Mouse (Mus musculus): ENCODE measurements around the gene Gbf1. TPM values are rescaled to one million over a fixed set of nuclear protein-coding genes. Genes with fewer than 3 reads are reported as not detected.
A peak's percentile ranks its signal among the peaks of the same experiment; 100 is the strongest.
"Not testable (repeated sequence)": the region's sequence is repeated elsewhere in the genome, so short reads cannot be mapped to it uniquely, and the experiment has no call there.

Gbf1 gene
- polyA plus RNA-seq, 1 experiment = 80.6 TPM

DNA sequence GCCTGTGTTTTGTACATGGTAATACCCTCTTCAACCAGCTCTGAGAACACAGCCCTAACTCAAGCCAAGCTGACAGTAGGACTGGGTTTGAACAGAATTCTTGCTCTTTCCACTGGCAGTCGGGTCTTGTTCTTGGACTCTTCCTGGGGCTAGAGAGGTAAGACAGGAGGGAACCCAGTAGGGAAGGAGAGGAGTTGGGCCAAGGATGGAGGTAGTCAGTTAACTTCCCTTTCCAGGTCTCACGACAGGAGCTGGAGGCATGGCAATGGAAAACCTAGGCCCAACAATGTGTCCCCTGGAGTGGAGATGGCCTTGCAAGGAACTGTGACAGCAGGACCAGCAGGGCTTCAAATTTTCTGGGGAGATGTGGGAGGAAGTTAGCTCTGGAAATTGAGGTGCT, 12.0 kb upstream of the Gbf1 start:
- no peak overlapping the region for H3K4me3 ChIP-seq (replicated peaks; ENCODE audit: extremely low read depth, low read depth, low read length)
- 79% methylated on average over 2 of the region's 2 CpGs for WGBS
- no peak for DNase-seq
- H3K4me1 ChIP-seq (ENCODE audit: control insufficient read depth, insufficient read depth, low read length) = peaks cover 4% of the 10 kb centered on the region; the same call in 1 of the 2 replicates
- TF ChIP-seq CTCF (IDR thresholded peaks at IDR 0.05; ENCODE audit: insufficient read depth, low read length) (no peak), POLR2A (IDR thresholded peaks at IDR 0.05; ENCODE audit: borderline replicate concordance, extremely low read depth, low read depth, low read length) (no peak)

DNA sequence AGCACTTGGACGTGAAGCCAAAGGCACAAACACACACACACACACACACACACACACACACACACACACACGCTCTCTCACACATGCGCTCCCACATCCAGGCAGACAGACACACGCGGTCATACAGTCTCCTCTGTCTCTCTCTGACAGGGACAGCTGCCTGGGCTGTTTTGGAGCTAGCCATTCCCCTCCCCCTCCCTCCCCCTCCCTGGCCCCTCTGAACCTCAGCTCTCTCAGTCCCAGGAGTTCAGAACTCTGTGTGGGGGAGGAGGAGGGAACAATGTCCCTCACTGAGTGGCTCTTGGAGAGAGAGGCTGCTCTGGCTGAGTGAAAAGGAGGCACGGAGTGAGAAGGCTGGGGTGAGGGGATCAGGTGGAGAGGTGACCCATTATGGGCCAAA, 11.2 kb upstream of the Gbf1 start:
- 31% methylated on average over 6 of the region's 6 CpGs for WGBS
- H3K4me3 ChIP-seq (replicated peaks; ENCODE audit: extremely low read depth, low read depth, low read length) = no peak overlapping the region
- H3K4me1 ChIP-seq (ENCODE audit: control insufficient read depth, insufficient read depth, low read length) = peaks cover 4% of the 10 kb centered on the region; the same call in 1 of the 2 replicates
- DNase-seq = no peak
- TF ChIP-seq CTCF (IDR thresholded peaks at IDR 0.05; ENCODE audit: insufficient read depth, low read length) = no peak
- TF ChIP-seq POLR2A (IDR thresholded peaks at IDR 0.05; ENCODE audit: borderline replicate concordance, extremely low read depth, low read depth, low read length) = no peak

DNA sequence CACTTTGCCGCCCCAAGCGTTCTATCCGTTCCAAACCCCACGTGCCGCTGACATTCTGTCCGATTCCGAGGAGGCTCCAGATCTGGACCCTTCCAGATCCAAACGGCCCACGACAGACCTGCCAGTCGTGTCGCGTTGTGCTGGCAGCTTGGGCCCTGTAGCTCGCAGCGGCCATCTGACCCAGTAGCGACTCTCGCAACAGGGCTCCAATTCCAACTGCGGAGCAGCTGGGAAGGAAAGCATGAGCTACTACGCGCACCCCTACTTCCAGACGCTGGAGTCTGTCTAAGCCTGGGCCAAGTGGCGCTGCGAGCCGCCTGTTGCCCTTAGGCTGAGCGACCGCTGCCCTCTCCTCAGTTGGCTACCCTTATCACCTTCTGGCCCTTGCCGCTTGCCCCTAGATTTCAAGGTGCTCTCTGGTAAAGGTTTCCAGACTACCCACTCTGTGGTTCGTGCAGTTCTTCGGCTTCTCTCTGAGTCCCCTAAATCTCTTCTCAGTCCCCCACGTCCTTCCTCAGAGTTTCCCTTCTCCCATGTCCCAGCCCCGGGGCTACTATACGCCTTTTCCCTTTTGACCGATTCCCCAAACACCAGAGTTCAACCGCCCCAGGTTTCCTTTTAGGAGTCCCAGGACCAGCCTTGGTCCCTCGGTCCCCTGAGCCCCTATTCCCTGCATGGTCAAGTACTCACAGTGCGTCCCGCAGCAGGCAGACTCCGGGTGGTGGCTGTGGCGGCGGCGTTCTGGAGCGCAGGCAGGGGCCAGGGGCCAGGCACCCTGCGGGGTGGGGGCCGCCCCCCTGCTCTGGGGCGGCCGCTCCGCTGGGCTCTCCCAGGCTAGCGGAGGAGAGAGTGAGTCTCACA, 4.6 kb upstream of the Gbf1 start, which contains the start of gene Pitx3:
Pitx3 (minus strand) TSS at position 816 of the 861 bp plus-strand sequence.
- TF ChIP-seq POLR2A (IDR thresholded peaks at IDR 0.05; ENCODE audit: borderline replicate concordance, extremely low read depth, low read depth, low read length) = no peak
- TF ChIP-seq CTCF (IDR thresholded peaks at IDR 0.05; ENCODE audit: insufficient read depth, low read length) = no peak
- DNase-seq = peak; percentile 31
- H3K4me1 ChIP-seq (ENCODE audit: control insufficient read depth, insufficient read depth, low read length) = peaks cover 6% of the 10 kb centered on the region; the same call in 1 of the 2 replicates
- peak within 1 kb of the TSS; percentile 60 for H3K4me3 ChIP-seq (replicated peaks; ENCODE audit: extremely low read depth, low read depth, low read length)
- 3% methylated on average over 47 of the region's 47 CpGs for WGBS

DNA sequence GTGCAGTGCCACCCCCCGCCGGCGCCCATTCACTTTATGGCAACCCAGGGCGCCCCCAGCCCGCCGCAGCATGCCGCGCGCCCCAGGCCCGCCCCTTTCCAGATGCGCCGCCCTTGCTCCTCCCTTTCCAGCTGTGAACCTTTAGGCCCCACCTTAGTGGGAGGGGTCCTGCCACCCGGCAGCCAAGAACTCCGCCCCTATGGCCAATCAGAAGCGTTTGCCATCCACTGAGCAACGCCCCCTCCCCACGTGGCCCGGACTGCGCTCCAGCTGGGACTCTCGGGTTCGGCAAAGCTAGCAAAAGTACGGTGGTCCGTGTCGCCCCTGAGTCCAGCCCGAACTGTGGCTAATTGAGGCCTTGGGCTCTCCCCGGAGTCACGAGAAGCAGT, 3.9 kb upstream of the Gbf1 start:
- Histone ChIP-seq H3K4me1 (ENCODE audit: control insufficient read depth, insufficient read depth, low read length) (peaks cover 6% of the 10 kb centered on the region; the same call in 1 of the 2 replicates), H3K4me3 (replicated peaks; ENCODE audit: extremely low read depth, low read depth, low read length) (peak overlapping the region; percentile 60)
- TF ChIP-seq CTCF (IDR thresholded peaks at IDR 0.05; ENCODE audit: insufficient read depth, low read length) (no peak), POLR2A (IDR thresholded peaks at IDR 0.05; ENCODE audit: borderline replicate concordance, extremely low read depth, low read depth, low read length) (no peak)
- WGBS = under 1% methylated on average over 27 of the region's 27 CpGs
- peak; percentile 73 for DNase-seq

DNA sequence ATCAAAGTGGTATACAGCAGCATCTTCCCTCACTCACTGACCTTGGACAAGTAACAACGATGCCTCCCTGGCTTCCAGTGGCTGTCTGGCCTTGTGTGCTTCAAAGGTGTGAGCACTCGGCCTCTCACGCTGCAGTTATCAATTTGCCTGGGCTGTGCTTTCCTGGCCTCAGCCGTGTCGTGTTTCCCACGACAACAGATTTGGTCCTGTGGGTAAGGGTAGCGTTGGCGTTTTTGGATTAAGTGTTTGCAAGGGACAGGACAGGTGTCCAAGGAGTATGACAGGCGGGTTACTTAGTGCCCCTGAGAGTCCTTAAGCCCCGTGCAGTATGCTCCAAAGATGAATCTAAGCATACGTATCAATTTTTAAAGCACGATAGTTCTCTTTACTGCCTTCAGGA, 3.2 kb upstream of the Gbf1 start:
- Histone ChIP-seq H3K4me1 (ENCODE audit: control insufficient read depth, insufficient read depth, low read length) (peaks cover 8% of the 10 kb centered on the region; the same call in 1 of the 2 replicates), H3K4me3 (replicated peaks; ENCODE audit: extremely low read depth, low read depth, low read length) (no peak overlapping the region)
- no peak for DNase-seq
- TF ChIP-seq POLR2A (IDR thresholded peaks at IDR 0.05; ENCODE audit: borderline replicate concordance, extremely low read depth, low read depth, low read length) (no peak), CTCF (IDR thresholded peaks at IDR 0.05; ENCODE audit: insufficient read depth, low read length) (no peak)
- 30% methylated on average over 12 of the region's 12 CpGs for WGBS

DNA sequence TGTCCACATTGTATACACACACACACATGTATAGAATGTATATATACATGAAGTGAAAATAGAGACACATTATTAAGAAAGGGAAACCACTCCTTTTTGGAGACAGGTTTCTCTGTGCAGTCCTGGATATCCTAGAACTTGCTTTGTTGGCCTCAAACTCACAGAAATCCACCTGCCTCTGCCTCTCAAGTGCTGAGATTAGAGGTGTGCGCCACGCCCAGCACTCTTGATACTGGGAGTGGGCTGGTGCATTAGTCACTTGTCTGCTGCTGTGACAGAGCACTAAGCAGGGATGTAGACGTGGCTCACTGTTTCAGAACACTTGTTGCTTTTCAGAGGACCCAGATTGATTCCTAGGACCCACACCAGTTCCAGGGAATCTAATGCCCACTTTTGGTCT, 13.6 kb downstream of the Gbf1 start:
- H3K4me1 ChIP-seq (ENCODE audit: control insufficient read depth, insufficient read depth, low read length) = no peaks in the 10 kb centered on the region
- TF ChIP-seq CTCF (IDR thresholded peaks at IDR 0.05; ENCODE audit: insufficient read depth, low read length) = no peak
- TF ChIP-seq POLR2A (IDR thresholded peaks at IDR 0.05; ENCODE audit: borderline replicate concordance, extremely low read depth, low read depth, low read length) = no peak
- H3K4me3 ChIP-seq (replicated peaks; ENCODE audit: extremely low read depth, low read depth, low read length) = no peak overlapping the region
- 92% methylated on average over 3 of the region's 3 CpGs for WGBS
- DNase-seq = no peak

DNA sequence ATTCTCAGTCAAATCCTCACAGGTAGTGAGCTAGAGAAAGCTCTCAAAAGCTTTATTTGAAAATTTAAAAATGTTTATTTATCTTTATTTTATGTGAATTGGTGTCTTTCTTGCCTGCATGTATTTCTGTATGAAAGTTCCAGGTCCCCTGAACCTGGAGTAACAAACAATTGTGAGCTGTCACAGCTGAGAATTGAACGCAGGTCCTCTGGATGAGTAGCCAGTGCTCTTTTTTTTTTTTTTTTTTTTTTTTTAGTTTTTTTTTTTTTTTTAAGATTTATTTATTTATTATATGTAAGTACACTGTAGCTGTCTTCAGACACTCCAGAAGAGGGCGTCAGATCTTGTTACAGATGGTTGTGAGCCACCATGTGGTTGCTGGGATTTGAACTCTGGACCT, 14.9 kb downstream of the Gbf1 start:
- H3K4me3 ChIP-seq (replicated peaks; ENCODE audit: extremely low read depth, low read depth, low read length); H3K4me1 ChIP-seq (ENCODE audit: control insufficient read depth, insufficient read depth, low read length); DNase-seq: not testable (repeated sequence)
- 88% methylated on average over 1 of the region's 2 CpGs for WGBS

DNA sequence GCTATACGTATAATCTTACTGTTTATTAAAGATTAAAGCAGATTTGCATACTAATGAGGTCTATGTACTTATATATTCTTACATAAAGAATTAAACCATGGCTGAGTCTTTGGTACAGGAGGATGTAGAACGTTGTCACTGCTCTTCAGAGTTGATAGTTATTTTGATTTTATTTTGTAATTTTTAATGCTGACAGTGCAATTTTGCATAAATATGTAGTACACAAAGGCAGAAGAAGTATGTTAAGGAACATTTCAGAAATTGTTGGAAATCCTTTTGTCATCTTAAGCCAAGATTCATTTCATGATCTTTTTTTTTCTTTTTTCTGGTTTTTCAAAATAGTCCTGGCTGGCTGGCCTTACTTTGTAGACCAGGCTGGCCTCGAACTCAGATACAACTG, 17.1 kb downstream of the Gbf1 start:
- TF ChIP-seq POLR2A (IDR thresholded peaks at IDR 0.05; ENCODE audit: borderline replicate concordance, extremely low read depth, low read depth, low read length) = no peak
- no peak for TF ChIP-seq CTCF (IDR thresholded peaks at IDR 0.05; ENCODE audit: insufficient read depth, low read length)
- Histone ChIP-seq H3K4me3 (replicated peaks; ENCODE audit: extremely low read depth, low read depth, low read length) (no peak overlapping the region), H3K4me1 (ENCODE audit: control insufficient read depth, insufficient read depth, low read length) (no peaks in the 10 kb centered on the region)
- no peak for DNase-seq
- 81% methylated on average over 3 of the region's 3 CpGs for WGBS

DNA sequence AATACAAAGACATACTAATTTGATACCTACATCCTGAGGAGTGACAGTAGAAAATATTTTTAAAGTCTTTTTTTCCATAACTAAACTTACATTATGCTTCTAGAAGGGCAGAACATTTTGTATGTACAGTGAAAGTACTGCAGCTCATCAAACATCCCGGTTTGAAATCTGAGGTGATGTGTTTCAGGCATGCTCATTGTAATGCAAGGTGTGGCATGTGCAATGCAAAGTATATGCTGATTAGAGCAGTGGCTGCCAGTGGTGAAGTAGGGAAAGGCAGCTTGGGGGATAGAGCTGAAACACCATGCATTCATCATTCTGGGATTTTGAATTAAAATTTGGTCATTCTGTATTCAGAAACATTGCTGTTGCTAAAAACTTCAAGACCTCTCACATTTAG, 17.6 kb downstream of the Gbf1 start:
- DNase-seq = no peak
- WGBS = 69% methylated on average over 1 of the region's 1 CpGs
- TF ChIP-seq POLR2A (IDR thresholded peaks at IDR 0.05; ENCODE audit: borderline replicate concordance, extremely low read depth, low read depth, low read length) (no peak), CTCF (IDR thresholded peaks at IDR 0.05; ENCODE audit: insufficient read depth, low read length) (no peak)
- Histone ChIP-seq H3K4me1 (ENCODE audit: control insufficient read depth, insufficient read depth, low read length) (no peaks in the 10 kb centered on the region), H3K4me3 (replicated peaks; ENCODE audit: extremely low read depth, low read depth, low read length) (no peak overlapping the region)

DNA sequence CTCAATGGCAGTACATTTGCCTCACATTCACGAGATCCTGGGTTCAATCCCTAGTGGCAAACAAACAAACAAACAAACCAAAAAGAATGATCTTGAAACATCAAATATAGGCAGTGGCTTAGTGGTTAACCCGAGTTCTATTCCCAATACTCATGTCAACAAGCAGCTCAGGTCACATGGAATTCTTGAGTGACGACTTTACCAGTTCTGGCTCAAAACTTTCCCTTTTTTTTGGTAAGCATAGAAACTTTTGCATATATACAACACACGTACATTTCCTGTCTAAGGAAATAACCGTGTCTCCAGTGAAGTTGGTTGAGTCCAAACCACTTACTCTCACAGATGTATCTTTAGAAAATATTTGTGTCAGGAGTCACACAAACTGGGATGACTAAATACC, 20.2 kb downstream of the Gbf1 start:
- WGBS = 61% methylated on average over 5 of the region's 5 CpGs
- H3K4me3 ChIP-seq (replicated peaks; ENCODE audit: extremely low read depth, low read depth, low read length) = no peak overlapping the region
- DNase-seq = no peak
- TF ChIP-seq CTCF (IDR thresholded peaks at IDR 0.05; ENCODE audit: insufficient read depth, low read length) = no peak
- no peak for TF ChIP-seq POLR2A (IDR thresholded peaks at IDR 0.05; ENCODE audit: borderline replicate concordance, extremely low read depth, low read depth, low read length)
- H3K4me1 ChIP-seq (ENCODE audit: control insufficient read depth, insufficient read depth, low read length) = no peaks in the 10 kb centered on the region
